Mouse (Mus musculus): ENCODE data around the gene Rbm8a2. TPM values are rescaled to one million over a fixed set of nuclear protein-coding genes. Genes with fewer than 3 reads are reported as not detected.

Rbm8a2 gene
- polyA plus RNA-seq, 1 experiment from 2014 or later = 0.51 TPM

- no peaks in the 10 kb centered on the region for H3K9me3 ChIP-seq (replicated peaks)
Observed at GRCm38 (mm10) chr1:175931391-175931790, 47.5 kb downstream of the Rbm8a2 start.

More at GRCm38 (mm10) chr1:175931391-175931790, 47.5 kb downstream of the Rbm8a2 start:
- Histone ChIP-seq H3K9ac (no peak overlapping the region), H3K4me3 (no peak overlapping the region), H3K36me3 (no peaks in the 10 kb centered on the region), H3K27me3 (replicated peaks) (no peaks in the 10 kb centered on the region), H3K4me1 (replicated peaks) (no peaks in the 10 kb centered on the region), H3K27ac (ENCODE audit: poor library complexity, severe bottlenecking) (no peak overlapping the region), H3K4me2 (no peak overlapping the region)
- WGBS = 89% methylated on average over 5 of the region's 5 CpGs
- no peak for ATAC-seq (ENCODE audit: insufficient number of reproducible peaks, low FRiP score)

Other genes with a start within 250 kb of the Rbm8a2 start
- 44.2 and 47.4 TPM in 2 replicates for gene Exo1, start 98.5 kb downstream of the Rbm8a2 start, polyA plus RNA-seq (2016; fragmentation: Nextera tagmentation; extraction: Ambion mirVana)
- not detected in 2 replicates for gene Gm38100, start 58.8 kb downstream of the Rbm8a2 start, polyA plus RNA-seq (2016; fragmentation: Nextera tagmentation; extraction: Ambion mirVana)